Mouse (Mus musculus): ENCODE data around the gene Necap2.

Gene Necap2

DNA sequence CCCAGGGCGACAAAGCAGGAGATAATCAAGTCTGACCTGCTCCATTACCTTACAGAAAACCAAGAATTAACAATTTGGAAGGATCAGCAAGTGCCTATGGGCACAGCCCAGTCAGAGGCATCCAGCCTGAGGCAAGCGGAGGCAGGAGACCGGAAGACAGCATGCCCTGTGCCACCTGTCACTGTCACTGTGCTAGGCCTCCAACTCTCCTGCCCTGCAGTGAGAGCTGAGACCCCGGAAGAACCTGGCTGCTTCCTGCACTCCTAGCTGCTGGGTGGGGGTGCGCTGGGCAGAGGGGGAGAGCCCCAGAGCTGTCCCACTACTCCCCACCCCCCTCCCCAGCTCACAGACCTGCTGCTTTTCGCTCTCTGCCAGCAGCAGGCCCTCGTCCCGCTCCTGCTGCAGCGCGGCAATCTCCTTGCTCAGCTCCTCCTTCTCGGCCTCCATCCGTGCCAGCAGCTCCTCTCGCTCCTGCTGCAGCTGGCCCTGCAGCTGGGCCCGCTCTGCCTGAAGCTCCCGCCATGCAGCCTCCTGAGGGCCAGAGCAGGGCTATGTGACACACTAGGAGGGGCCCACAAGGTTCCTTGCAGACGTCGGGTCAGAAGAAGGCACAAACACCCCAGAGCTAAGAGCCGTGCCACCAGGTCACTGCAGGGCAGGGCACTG is 47.5 kb downstream of the Necap2 start:
- no peak for DNase-seq

DNA sequence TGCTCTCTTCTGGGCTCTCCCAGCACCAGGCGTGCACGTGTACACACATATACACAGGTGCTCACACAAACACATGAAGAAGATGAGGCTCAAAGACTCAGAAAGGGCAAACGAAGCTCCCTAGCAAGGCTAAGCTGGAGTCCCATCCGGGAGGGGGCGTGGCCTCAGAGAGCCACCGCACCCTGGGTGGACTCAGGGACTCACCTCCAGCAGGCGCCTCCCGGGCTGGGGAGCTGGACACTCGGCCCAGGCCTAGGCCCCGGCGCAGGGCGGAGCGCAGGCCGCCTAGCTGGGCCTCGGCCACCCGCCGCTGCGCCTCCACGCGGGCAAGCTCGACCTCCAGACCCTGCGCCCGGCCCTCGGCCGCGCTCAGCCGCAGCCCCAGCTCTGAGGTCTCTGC is 53.2 kb downstream of the Necap2 start:
- no peak for DNase-seq

DNA sequence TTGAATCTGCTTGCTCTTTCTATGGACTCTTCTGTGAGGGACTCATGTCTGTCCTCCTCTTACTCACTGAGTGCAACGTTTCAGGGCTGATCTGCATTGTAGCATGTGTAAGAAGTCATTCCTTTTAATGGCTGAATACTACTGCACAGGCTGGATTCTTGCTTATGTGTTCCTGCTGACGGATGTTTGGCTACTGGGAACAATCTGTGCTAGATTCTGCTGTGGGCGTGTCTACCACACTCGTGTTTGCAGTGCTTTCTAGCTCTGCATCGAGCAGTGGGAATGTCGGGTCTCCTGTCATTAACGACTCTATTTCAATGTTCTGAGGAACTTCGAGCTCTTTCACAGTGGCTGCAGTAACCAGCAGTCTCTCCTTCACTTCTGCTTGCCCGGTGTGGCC is 54.1 kb downstream of the Necap2 start:
- DNase-seq: no peak

DNA sequence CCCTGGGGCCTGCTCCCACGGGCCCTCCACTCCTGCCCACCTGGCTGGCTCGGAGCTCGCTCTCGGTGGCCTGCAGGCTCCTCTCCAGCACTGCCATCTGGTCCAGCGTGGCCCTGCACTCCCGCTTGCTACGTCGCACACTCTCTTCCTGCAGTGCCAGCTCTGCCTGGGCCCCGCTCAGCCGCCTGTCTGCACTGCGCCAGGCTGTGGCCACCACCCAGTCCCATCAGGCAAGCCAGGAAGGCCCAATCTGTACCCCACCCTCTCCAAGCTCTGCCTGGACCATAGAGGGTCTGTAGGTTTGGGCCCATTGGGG is 56.6 kb downstream of the Necap2 start:
- DNase-seq: peak; percentile 60

DNA sequence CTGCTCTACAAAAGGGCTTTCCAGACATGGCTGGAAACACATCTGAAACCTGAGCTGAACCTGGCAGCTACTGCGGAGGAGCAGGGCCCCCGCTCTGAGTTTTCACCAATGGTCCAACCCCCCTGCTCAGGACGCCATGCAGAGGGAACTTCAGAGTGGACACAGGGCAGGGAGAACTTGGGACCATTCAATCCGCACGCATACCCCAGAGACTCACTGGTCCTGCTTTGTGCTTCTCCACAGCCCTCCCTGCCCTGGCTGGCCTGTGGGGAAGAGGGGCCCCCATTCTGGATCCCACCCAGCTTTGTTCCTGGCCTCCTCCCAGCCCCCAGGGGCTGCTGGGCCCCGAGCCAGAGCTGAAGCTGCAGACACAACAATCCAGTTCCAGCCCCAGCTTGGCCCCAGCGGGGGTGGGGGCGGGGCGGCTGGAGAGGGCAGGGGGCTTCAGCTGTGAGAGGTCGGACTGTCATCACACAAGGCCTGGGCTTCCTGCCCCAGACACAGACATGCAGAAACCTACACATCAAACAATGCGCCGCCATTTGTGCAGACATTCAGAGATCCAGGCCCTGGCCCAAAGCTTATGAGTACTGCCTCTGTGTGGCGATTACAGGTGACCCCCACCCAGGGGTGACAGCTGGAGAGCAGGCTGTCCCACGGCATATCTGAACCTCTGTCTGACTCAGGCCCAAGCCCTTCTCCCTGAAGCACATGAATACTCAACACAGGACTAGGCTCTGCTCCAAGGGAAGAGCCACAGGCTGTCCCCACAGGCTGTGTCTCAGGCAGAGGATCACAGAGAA is 57.1 kb downstream of the Necap2 start:
- no peak for DNase-seq

DNA sequence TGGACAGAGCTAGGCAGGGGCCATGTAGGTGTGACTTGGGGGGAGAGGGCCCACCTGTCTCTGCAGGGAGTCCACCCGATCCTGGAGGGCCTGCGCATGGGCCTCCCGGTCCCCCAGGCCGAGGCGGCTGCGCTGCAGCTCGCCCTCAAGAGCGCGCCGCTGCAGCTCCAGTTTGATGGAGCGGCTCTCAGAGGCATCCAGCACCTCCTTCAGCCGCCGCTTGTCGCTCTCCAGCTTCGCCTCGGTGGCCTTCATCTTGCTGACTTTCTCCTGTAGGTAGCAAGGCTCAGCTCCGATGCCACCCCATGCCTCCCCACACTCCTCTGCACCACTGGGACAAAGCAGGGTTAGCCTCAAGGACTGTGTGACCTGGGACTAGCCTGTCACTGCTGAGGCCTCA is 57.9 kb downstream of the Necap2 start:
- DNase-seq: no peak

DNA sequence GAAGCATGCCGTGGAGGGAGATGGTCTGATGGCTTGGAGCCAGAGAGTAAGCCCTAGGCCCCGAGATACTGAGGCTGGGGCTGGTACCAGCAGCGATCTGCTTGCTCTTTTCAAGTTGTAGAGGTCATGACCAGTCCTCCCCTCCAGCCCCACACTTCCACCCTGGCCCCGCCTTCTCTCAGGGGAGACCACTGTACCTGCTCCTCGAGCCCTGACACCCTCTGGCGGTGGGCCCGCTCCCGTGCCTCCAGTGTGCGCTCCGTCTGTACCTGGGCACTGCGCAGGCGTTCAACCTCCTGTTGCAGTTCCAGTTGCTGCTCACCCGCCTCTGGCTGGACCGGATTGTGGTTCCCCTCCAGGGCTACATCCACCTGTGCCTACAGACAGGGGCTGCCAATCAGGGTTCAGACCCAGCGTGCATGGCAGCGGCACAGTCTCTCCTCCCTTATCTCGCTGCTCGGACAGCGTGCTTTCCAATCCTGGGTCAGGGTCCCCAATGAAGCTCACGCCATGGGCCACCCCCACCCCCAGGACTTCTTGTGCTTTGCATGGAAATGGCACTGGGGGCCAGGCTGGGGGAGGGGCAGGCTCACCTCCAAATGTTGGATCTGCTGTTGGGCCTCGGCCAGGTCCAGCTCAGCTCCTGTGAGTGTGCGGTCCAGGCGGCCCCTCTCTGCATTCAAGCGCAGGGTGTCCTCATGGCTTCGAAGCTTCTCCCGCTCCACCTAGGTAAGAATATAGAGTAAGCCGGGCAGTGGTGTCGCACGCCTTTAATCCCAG is 60.3 kb downstream of the Necap2 start:
- no peak for DNase-seq

All from cerebellum, adult 11 months (tissue).